Mouse (Mus musculus): ENCODE measurements around the gene Dglucy.

Dglucy gene

GRCm38 (mm10) chr12:100878556-100878955 is 99.7 kb downstream of the Dglucy start:
- no peak for DNase-seq (ENCODE audit: low read depth)

- peak; percentile 84 for DNase-seq (ENCODE audit: low read depth)
These were observed 104.3 kb downstream of the Dglucy start for GRCm38 (mm10) chr12:100883168-100883567.

GRCm38 (mm10) chr12:100885585-100885984 is 106.7 kb downstream of the Dglucy start:
- no peak for DNase-seq (ENCODE audit: low read depth)

GRCm38 (mm10) chr12:100886877-100887276 is 108.0 kb downstream of the Dglucy start:
- peak; percentile 12 for DNase-seq (ENCODE audit: low read depth)

- DNase-seq (ENCODE audit: low read depth): peak; percentile 67
These were observed 109.0 kb downstream of the Dglucy start for GRCm38 (mm10) chr12:100887801-100888258.

GRCm38 (mm10) chr12:100890548-100890947 is 111.7 kb downstream of the Dglucy start:
- peak; percentile 46 for DNase-seq (ENCODE audit: low read depth)

GRCm38 (mm10) chr12:100895504-100895903 is 116.6 kb downstream of the Dglucy start:
- DNase-seq (ENCODE audit: low read depth): peak; percentile 89

- no peak for DNase-seq (ENCODE audit: low read depth)
These were observed 117.8 kb downstream of the Dglucy start for GRCm38 (mm10) chr12:100896661-100897060.

- no peak for DNase-seq (ENCODE audit: low read depth)
These were observed 119.1 kb downstream of the Dglucy start for GRCm38 (mm10) chr12:100897736-100898650.

- peak; percentile 57 for DNase-seq (ENCODE audit: low read depth)
These were observed 120.3 kb downstream of the Dglucy start for GRCm38 (mm10) chr12:100899111-100899640.

GRCm38 (mm10) chr12:100900901-100901300 is 122.0 kb downstream of the Dglucy start:
- peak; percentile 67 for DNase-seq (ENCODE audit: low read depth)

GRCm38 (mm10) chr12:100901386-100901785 is 122.5 kb downstream of the Dglucy start:
- DNase-seq (ENCODE audit: low read depth): peak; percentile 78

- DNase-seq (ENCODE audit: low read depth): peak; percentile 94
These were observed 124.9 kb downstream of the Dglucy start for GRCm38 (mm10) chr12:100903761-100904160.

- peak; percentile 66 for DNase-seq (ENCODE audit: low read depth)
These were observed 128.0 kb downstream of the Dglucy start for GRCm38 (mm10) chr12:100906861-100907260.

- DNase-seq (ENCODE audit: low read depth): peak; percentile 38
These were observed 128.9 kb downstream of the Dglucy start, which contains the start of gene Gpr68 for GRCm38 (mm10) chr12:100907598-100908297. Gpr68 (minus strand) TSS chr12:100908198.

GRCm38 (mm10) chr12:100908298-100909034 is 129.6 kb downstream of the Dglucy start:
- DNase-seq (ENCODE audit: low read depth): peak; percentile 35

GRCm38 (mm10) chr12:100909765-100910164 is 130.9 kb downstream of the Dglucy start:
- DNase-seq (ENCODE audit: low read depth): no peak

- DNase-seq (ENCODE audit: low read depth): no peak
These were observed 131.9 kb downstream of the Dglucy start for GRCm38 (mm10) chr12:100910731-100911130.

- no peak for DNase-seq (ENCODE audit: low read depth)
These were observed 145.9 kb downstream of the Dglucy start for GRCm38 (mm10) chr12:100924646-100925339.

- DNase-seq (ENCODE audit: low read depth): peak; percentile 87
These were observed 147.1 kb downstream of the Dglucy start for GRCm38 (mm10) chr12:100925644-100926619.
